Mouse (Mus musculus) hematopoietic stem cell, adult 5-6 weeks (primary cell): Measurements from ENCODE around the gene Wdr11. TPM values are rescaled to one million over a fixed set of nuclear protein-coding genes. Genes with fewer than 3 reads are reported as not detected.
A peak's percentile ranks its signal among the peaks of the same experiment; 100 is the strongest.

Source experiments
- ATAC-seq, 2 experiments: fragments of 125-278 bp in 1 of 2; replicated peaks in 1 of 2; 2 replicates each; pipeline ENCODE4 v1.8.0; 2016 to 2017; ENCODE audit warnings: inconsistent platforms in 2 of 2, mild to moderate bottlenecking in 2 of 2, moderate number of reproducible peaks in 2 of 2, low read depth in 1 of 2, moderate TSS enrichment in 1 of 2; ENCODE audit not compliant: low FRiP score in 2 of 2, poor library complexity in 2 of 2, severe bottlenecking in 2 of 2, insufficient read depth in 1 of 2, low TSS enrichment in 1 of 2
- total RNA-seq: library from RNA; stranded (forward); fragments of 172-1452, 232-1000 nt; gene quantifications from 2 replicates; pipeline ENCODE4 v1.2.3, GENCODE M21; 2017

The Wdr11 gene
- 25.0 and 35.4 TPM in 2 replicates for total RNA-seq

DNA sequence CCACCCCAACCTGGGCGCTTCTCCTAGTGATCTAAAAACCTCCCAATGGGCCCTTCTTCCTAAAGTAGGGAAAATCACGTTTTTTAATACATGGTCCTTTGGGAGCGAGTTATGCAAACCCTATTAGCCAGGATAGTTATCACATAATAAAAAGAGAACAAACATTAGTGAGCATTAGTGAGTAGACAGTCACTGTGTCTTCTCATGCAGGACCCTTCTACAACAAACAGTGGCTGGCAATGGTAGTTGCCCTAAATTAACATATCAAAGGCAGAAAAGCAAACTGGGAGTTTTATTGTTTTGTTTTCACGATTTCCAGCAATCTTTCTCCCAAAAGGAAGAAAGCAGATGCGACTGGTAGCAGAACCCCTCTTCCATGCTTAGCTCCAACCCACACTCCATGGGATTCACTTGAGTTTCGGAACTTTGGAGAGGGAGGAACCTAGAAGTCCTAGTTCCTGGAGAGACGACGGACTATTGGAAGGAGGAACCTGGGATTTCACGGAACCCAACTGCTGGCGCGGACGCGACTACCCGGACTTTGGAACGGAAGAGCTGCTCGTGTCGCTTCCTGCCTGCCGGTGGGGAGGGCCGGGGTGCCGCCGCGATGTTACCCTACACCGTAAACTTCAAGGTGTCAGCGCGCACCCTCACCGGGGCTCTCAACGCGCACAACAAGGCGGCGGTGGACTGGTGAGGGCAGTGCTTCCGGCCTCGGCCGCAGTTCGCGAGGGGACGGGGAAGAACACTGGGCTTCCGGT, at the start of gene Wdr11:
TSS of gene Wdr11 (plus strand) at position 493 of the 761 bp plus-strand sequence.
- ATAC-seq = peak; percentile 94 to 96

DNA sequence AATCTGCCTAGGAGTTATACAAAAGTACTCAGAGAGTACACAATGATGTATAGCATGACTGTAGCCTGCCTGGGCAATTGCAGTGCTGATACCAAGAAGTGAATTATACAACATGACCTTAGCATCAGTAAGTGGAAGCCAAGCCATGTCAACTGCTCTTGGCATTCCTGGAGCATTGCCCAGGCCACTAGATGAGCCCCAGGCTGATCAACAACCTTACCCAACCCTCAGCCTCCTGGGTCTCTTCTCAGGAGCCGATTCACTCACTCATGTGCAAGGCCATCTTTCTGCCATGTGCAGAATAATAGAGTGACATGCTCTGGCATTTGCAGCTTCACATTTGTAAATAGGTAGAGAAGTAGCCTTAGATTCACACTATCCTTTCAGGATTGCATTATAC, 24.1 kb upstream of the Wdr11 start:
- no peak for ATAC-seq

DNA sequence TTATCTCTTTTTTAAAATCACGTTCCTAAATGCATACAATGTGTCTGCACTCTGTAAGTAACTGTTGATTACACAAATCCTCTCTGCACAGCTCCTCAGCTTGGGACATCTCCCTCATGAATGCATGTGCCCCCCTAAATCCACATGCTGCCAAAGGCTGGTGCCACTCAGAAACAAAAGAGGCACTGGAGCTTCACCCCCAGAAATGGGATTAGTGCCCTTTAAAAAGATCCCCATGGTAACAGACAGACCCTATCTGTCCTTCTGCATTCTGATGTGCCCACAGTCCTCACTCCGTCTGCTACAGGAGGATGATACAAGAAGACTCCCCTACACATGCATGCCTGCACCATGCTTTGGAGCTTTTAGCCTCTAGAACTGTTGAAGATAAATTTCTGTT, 23.3 kb upstream of the Wdr11 start:
- no peak for ATAC-seq

DNA sequence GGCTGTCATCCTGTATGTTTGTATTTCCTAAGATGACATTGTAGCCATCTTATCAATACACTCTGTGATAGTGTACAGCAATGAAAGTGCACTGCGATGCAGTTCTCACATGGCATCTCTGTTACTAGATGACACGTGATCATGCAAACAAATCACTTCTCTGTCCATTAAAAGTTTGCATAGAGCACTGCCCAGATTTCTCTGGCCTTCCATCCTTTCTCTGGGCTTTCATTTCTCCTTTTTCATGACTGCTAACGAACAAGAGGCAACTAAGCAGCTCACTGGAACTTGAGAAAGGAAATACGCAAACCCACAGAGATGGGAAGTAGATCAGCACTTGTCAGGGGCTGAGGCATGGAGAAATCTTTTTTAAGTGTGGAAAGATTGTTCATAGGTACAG, 17.2 kb upstream of the Wdr11 start:
- ATAC-seq = no peak

DNA sequence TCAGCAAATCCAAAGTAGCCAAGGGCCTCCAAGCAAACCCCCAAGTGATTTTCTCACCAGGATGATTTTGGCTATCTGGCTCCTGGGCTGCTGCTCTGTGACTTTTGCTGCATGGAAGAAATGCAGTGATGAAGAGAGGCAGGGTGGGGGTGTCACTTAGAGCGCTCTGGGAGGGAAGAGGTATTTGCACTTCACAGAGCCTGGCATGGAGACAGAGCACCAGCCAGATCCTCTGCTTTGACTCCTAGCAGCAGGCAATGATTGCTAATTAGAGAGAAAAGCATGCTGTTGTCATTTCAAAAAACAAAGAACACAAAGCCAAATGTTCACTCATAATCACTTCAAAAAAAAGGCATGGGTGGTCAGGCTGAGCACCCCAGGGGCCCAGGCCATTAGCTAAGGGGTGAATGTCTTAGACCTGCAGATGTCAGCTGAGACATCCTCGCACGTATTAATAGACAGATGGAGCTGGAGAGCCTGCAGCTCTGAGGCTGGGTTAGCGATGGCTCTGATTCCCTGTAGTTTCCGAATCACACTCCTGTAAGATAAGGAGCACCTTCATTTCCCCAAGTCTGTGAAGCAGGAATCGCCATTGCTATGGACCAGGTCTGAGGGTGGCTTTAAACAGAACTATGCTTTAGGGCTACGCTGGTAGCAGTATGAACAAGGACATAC, 16.4 kb upstream of the Wdr11 start:
- ATAC-seq = no peak

DNA sequence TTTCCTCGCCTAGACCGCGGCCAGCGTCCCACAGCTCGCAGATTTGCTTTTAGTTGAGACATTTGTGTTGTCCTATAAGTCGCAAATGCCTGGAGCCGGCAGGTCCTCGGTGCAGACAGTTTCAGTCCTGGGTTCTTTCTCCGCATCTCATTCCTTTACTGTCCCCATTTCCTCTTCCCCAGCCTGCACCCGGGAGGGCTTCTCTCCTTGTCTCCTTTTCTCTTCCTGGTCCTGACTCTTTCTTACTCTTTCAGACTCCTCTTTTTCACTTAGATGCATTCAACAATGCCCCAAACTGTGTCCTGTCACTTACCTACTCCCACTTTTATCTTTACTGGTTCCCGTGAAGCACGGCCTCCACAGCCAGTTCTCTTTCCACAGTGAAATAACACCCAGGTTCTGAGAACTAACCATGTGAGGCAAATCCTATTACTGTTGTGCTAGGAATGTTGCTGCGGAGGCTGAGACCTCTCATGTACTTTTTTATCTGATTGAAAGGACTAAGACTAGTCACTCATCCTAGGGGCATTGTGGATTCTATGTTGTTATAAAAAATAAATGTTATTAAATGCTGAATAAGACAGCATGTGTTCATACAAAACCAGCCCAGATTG, 576 bp downstream of the Wdr11 start:
- peak in 1 of 2 experiments; percentile 23; a peak in 1 of 4 replicates for ATAC-seq

DNA sequence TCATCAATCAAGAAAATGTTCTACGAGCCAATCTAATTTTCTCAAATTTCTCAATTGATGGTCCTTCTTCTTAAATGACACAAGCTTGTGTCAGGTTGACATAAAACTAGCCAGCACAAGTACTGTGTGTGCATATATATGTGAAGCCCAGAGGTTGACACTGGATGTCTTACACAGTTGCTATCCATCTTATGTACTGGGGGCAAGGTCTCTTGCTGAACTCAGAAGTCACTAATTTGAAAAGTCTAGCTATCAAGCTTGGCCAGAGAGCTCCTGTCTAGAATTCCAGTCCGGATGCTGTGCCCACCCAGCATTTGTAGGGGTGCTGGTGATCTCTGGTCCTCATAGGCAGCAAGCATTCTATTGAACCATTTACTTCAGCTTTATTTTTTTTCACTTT, 5.5 kb downstream of the Wdr11 start:
- ATAC-seq = no peak

DNA sequence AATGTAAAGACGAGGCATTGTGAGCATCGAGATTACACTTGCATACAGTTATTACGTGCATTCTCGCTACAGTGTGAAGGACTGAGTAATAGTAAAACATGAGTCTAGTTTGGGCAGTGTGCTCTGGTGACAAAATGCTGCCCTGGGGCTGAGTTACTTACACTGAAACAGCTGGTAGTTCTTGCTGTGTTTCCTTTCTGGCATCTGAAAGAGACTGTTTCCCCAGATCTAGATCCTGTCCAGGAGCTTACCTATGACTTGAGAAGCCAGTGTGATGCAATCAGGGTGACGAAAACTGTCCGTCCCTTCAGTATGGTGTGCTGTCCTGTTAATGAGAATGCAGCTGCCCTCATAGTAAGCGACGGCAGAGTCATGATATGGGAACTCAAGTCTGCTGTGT, 14.6 kb downstream of the Wdr11 start:
- ATAC-seq = no peak

DNA sequence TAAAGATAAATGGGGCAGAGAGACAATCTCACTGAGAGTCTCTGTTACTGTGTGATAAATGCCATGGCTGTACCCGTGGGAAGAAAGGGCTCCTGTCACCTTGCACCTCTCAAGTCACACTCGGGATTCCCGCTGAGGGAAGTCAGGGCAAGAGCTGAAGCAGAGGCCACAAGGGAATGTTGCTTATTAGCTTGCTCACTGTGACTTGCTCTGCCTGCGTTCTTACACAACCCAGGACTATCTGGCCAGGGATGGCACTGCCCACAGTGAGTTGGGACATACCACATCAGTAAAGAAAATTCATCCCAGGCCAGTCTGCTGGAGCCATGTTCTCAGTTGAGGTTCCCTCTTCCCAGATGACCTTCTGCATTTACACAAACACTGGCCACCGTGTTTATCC, 29.5 kb downstream of the Wdr11 start:
- ATAC-seq = no peak

DNA sequence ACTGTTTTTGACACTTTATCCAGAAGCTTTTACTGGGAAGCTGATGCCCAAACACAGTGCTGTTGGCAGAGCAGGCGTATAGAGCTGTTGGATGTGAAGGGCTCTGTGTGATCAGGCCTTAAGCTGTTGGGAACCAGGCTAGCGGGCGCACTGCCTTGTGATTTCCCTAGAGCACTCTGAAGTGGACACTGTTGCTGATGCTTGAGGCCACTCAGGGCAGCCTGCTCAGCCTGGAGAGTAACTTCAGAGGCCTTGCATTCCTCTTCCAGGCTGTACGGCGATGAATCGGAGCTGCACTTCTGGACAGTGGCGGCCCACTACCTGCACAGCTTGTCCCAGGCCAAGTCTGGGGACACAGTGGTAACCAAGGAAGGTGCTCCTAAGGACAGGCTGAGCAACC, 38.7 kb downstream of the Wdr11 start:
- no peak for ATAC-seq

DNA sequence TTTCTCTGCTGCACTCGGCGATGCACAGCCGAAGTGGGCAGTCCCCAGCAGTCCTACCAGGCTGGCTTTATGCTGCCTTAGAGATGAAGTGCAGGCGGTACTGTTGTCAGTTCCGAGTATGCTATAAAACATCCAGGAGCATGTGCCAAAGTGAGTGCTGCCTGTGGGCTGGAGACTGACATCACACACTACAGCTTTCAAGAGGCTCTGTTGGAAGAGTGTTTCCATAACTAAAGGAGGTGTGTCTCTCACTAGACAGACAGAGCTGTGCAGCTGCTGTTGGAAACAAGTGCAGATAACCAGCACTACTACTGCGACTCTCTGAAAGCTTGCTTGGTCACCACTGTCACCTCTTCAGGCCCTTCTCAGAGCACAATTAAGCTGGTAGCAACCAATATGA, 39.8 kb downstream of the Wdr11 start:
- no peak for ATAC-seq

DNA sequence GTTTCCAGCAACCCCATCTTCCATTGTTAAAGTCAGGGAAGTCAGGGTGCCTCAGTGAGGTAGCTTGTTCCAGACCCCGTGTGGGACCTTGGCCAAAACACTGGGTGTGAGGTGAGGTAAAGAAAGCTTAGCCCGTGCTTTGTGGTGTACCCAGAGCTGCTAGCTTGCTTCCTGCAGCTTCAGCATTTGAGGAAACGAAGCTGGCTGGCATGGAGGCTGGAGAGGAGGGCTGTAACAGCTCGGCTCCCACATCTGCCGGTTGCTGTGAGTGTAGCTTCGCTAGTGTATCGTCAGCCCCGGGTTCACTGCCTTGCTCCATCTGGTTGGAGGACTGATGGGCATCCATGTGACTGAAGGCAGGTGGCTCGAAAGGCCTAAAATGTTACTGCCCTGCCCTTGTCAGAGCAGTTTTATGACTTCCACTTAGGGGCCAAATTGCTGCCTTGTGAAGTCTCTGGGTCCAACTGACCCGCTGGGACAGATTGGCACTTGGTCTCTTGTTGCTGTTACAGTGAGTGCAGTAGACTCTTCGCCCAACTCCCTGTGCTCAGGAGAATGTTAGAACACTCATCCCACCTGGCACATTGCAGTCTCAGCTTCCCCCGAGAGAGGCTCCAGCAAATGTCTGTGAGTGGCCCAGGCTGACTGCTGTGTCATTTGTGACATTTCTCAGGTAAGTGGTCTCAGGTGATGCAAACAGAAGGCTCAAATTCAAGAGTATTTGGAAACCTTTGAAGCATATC, 44.4 kb downstream of the Wdr11 start:
- ATAC-seq = peak; percentile 77 to 83

DNA sequence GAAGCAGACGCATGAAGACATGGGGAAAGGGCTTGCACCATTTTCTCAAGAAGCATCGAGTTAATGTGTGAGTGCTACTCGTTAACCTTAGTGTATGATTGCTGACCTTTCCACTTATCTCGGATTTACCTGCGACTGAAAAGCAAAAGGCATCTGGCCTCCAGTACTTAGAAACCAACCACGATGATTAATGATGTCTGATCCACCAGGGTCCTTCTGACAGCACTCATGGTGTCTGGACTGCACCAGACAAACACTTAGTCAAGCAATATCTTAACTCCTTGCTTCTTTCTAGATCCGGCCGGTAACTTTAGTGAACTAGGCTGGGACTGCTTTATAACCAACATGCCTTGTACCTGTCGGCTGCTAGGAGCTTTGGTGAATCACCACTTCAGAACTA, 45.3 kb downstream of the Wdr11 start:
- no peak for ATAC-seq

DNA sequence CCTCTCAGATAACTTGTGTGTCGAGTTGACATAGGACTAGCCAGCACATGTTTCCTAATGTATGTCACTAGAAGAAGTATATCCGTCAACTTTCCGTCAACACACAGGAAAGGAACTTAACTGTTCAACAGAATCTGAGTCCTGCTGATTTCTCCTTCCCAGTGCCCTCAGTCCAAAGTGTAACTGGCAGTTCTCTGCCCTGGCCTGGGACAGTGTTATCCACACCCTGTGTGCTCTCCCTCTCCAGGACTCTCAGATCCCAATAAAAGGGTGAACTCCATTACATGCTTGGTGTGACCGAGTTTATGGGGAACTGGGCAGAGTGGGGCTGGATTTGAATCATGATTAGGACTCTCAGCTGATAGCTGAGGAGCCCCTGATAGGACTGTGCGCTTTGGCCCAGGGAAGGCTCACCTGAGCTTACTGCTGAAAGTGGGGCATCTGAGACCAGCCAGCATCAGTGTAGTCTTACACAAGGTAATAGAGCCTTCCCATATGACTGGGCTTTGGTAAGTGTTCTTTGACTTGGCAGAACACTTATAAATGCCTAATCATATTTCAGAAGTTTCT, 46.3 kb downstream of the Wdr11 start:
- no peak for ATAC-seq

DNA sequence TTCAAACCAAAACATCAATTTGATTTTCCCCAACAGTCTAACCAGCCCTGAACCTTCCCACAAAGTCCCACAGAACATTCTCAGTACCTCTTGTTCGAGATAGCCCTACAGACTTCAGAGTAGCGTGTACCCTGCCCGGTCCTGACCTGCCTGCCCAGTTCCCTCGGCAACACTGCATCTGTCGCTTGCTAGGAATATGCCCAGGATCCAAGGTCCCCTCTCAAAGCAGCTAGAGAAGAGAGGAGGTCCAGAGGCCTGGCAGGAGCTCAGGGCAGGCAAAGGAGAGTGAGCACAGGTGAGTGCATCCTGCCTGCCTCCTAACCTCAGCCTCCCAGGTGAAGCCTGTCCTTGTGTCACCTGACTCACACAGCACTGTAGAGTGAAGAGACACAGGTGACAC, 47.3 kb downstream of the Wdr11 start:
- ATAC-seq = no peak

DNA sequence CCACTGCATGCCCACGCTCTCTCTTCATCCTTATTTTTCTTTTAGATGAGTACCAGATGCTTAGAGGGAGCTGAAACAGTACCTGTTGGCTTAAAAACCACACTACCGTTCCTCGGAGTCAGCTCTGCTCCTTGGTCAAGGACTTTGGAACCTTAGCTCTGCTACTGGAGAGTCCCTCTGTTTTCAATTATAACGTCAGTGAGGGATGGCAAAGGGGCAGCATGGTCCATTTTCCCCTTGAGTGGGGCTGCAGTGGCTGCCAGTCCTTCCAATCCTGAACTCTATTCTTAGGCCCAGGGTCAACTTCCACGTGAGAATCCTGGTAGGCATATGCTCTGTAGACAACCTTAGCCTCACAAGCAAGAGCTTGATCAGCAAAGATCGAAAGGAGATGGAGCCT, 48.2 kb downstream of the Wdr11 start:
- ATAC-seq = no peak

DNA sequence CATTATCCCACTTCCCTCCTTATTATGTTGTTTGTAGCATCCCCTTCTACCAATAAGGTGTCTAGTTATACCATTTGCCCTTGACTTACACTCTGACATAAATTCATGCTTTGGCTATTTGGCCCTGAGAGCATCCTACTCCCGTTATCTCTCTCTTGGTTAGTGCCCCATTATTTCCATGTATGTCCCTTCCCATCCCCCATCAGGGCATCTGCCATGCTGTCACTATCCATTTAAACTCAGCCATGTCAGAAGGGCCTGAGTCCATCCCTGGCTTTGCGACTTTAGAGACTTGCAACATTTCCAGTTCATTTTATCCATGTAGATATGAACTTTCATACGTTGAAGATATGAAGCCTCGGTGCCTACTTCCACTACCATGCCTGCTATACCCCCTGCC, 51.6 kb downstream of the Wdr11 start:
- no peak for ATAC-seq

DNA sequence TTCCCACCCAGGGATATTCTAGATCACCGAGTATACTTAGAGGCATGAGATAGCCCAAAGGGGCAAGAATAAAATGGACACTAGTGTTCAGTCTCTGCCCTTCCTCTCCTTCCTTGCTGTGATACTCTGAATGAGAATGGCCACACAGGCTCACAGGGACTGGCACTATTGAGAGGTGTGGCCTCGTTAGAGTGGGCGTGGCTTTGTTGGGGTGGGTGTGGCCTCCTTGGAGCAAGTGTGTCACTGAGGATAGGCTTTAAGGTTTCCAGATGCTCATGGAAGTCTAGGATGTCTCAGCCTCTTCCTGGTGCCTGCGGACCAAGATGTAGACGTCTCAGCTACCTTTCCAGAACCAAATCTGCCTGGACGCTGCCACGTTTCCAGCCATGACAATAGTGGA, 56.1 kb downstream of the Wdr11 start:
- ATAC-seq = no peak
